Mouse (Mus musculus) lung, adult 18-20 months (tissue): Measurements from ENCODE around the gene Gucd1.
"Not testable (repeated sequence)": the region's sequence is repeated elsewhere in the genome, so short reads cannot be mapped to it uniquely, and the experiment has no call there.

Source experiments
- DNase-seq, 2 experiments: peaks; one replicate each; pipeline ENCODE4 v3.0.0; 2022; ENCODE audit warnings: mixed read lengths in 2 of 2

Gucd1 gene

DNA sequence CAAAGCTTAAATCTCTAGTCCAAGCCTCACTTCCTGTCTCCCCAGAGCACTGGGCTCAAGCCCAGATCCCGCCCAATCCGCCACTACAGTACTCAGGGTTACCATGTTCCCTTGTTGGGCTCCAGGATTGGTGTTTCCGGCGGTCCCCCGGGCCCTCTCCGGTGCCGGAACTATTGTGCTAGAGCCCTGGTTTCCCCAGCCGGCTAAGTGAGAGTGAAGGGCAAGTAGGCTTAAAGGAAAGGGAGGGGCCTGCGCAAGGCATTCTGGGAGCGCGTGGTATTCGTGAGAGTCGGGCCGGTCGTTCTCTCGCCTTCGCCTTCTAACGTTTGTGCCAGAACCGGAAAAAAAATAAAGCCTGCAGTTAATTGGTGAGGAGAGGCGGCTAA, at the start of gene Gucd1:
Gene Gucd1 (minus strand): TSS at position 215 of the 386 bp plus-strand sequence.
- peak; percentile 97 to 98 for DNase-seq

DNA sequence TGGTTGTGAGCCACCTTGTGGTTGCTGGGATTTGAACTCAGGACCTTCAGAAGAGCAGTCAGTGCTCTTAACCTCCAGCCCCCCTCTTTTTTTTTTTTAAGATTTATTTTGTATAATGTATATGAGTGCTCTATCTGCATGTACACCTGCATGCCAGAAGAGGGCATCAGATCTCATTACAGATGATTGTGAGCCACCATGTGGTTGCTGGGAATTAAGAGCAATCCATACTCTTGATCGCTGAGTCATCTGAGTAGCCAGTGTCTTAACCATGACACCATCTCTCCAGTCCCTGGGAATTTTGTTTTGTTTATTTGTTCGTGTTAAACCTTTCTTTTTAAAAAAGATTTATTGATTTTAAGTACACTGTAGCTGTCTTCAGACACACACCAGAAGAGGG, 49.0 kb upstream of the Gucd1 start:
- not testable (repeated sequence) for DNase-seq

DNA sequence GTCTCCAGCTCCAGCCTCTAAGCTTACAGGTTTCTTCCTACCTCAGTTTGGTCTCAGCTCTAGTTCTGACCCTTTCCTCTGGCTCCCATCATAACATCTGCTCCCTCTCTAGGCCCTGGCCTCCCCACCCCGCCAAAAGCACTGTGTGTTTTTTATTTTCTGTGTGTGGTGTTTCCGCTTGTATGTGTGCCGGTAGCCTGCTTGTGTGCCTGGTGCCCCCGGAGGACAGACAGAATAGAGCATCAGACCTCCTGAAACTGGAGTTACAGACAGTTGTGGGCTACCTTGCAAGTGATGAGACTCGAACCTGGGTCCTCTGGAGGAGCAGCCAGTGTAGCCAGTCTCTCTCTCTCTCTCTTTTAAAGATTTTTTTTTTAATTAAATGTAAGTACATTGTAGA, 48.5 kb upstream of the Gucd1 start:
- DNase-seq = no peak

DNA sequence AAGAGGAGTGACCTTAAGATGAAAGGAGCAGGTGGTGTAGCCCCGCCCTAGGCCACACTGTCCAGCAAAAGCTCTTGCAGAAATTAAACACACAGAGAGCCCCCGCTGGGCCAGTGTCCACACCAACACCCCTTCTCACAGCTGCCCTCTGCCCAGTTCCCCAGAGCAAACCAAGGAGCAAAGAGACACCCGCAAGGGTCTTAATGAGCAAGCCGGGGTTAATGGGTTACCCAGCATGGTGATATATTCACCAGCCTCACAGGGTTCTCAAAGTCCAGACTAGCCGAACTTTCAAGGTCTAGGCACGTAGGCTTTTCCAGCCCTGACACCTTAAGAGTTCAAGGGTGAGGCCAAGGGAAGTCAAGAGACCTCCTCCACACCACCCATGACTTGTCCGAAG, 48.1 kb upstream of the Gucd1 start:
- no peak for DNase-seq

DNA sequence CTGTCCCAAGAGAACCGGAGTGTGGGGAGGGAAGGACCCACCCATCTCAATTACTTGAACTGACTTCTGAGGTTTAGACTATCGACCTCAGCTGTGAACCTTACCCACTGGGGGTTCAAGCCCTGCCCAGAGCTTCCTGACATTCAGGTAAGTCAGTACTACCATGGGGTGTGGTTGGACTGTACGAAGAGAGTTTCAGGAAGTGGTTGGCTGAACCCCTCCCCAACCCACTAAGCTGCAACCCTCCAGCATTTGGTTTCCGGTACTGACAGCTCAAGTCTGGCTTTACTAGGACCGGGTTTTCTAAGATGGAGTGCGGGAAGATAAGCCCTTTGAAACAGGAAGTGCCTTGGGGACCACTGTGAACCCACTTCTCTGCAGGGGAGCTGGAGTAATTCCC, 47.7 kb upstream of the Gucd1 start:
- no peak for DNase-seq

DNA sequence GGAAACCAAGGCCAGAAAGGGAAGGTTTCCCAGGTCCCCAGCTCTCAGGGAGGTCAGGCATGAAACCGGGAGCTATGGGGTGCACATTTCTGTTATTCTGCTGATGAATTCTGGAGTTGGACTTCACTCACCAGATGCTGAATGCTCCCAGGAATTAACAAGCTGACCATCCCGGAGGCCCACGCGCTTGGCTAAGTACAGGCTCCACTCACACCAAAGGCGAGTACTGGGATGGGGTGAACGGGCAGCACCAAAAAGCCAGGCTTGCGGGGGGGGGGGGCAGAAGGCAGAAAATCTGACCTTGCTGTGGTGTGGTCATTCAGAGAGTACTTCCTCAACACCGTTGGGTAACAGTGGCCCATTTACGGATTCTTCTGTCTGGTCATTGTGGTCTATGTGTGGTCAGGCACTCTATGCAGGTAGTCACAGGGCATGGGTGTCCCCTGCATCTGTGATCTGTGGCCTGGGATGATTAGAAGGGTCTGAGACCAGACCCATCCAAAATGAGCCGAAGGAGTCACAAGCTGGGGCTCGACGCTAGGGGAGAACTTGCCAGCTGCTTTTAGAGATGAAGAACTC, 47.0 kb upstream of the Gucd1 start:
- no peak for DNase-seq

DNA sequence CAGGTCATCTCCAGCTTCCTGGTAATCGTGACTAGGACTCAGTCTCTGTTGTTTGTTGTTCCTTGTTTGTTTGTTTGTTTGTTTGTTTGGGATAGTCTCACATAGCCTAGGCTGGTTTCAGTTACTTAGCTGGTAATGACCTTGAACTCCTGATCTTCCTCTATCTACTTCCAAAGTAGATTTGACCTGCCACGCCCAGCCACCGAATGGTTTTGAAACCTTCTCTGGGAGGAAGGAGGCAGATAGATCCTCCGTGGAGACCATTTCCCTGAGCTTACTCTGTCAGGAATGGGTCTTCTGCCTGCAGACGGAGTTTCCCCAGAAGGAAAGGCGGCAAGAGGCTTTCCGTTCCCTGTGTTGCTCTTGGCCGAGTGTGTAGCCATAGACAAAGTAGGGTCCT, 44.8 kb upstream of the Gucd1 start:
- DNase-seq = no peak

DNA sequence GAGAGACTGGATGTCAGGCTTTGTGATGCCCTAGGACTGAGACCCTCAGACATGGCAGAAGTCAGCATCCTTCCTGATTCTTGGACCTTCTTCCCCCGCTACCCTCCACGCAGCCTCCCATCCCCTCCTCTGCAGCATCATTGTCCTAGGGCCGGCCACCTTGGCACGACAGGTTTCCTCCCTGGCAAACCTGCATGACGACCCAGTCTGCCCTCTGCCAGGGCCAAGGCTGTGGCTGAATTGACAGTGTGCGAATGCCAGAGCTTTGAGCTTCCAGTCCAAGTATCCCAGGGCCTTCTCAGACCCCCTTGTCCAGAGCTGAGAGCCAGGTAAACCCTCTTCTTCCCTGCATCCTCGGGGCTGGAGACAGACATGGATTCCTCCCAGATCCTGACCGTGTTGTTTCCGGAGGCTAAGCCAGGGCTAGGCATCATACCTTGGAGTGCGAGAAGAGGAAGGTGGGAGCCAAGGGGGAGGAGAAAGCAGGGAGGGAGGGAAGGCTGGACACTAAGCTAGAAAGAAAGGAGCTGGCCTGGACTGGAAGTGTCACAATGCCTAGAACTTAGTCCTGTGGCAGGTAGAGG, 43.4 kb upstream of the Gucd1 start, which contains the start of gene Ggt1:
Gene Ggt1 (plus strand): TSS at position 534 of the 584 bp plus-strand sequence.
- DNase-seq = no peak

DNA sequence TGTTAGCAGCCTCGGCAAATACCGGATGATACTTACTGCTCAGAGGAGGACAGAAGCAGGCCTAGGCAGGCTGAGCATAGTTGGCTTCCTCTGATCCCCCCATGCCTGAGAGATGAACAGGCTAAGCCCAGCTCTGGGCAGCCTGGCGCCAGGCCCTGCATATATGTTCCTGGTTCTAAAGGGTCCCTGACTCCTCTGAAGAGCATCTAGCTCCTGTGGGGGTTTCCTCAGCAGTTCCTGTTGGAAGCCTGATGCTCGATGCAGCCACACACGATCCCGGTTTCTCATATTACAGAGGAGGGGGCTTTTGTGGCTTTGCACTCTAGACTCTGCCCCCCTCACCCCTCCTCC, 42.8 kb upstream of the Gucd1 start:
- DNase-seq = no peak

DNA sequence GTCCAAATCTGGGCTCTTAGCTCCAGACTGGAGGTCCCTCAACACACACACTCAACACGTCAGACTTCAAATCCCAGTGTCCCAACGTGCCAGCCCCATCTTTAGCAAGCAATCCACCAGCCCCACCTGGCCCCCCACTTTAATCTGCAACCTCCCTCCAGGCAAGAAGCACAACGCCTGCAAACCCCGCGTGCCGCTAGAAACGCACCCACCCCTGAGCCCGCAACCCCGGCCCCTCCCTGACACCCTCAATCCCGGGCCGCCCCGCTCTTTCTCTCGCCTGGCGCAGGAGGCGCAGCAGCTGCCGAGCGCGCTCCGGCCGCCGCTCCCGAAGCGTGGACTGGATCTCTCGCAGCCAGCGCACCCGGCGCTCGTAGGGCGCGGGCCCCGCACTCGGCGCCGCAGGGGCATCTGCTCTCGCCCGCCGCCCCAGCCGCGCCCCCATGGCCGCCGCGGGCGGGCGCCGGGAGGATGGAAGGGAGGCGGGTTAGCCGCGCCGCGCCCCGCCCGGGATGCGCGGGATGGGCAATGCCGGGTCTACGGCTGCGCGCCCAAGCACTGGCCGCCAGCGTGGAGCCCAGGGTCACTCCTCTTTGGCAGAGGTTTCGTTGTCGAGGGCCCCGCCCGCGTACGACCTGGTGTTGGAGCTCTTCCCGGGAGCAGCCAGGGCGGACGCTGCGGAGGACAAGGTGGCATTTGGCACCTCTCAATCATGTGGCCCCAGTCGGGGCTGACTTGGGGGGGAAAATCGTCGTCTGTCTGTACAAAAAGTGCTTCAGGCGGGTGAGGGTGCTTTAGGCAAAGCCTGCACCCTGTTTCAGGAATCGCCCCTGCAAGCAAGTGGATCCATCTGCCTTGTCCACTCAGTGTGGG, 42.1 kb upstream of the Gucd1 start, which contains the start of gene Lrrc75b:
Gene Lrrc75b (minus strand): TSS at position 655 of the 873 bp plus-strand sequence.
- DNase-seq = peak; percentile 40 to 50

DNA sequence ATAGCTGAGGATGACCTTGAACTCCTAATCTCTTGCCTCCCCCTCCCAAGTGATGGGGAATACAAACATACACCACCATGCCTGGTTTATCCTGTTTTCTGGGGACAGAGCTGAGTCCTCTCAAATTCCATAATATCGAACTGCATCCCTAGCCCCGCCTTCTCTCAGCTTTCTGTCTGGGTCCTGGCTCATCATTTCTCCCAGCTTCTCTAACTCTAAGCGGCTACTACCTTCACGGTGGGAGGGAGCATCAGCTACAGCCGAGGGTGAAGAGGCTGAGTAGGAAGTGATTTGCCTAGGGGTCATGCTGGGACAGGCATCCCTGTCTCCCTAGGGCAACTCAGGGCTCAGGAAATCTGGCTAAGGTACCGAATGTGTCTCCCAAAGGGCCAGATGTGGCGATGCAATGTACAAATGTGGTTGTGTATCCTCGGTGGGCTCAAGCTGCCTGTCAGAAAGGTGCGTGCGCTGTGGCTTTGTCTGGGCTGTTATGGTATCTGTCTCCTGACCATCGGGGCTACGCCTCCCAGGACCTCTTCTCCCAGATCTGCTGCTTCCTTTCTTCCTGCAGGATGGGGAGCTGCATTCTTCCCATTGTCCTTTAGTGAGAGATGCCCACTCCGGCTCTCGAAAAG, 41.4 kb upstream of the Gucd1 start:
- no peak for DNase-seq

DNA sequence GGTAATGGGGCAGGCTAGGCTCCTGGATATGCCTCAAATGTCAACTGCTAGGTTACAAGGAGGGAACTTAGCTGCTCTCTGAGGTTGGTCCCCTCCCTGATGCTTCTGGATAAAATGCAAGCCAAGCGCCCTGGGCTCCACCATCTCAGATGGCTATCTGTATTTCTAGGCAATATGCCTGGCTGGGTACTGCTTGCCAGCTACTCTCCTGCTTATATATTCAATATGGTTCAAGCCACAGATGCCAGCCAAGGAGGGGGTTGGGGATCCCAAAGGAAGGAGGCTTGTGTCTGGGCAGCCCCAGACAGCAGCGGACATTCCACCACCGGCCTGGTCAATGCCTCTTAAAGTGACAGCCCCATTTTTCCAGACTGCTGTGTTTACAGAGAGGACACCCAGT, 40.7 kb upstream of the Gucd1 start:
- DNase-seq = no peak

DNA sequence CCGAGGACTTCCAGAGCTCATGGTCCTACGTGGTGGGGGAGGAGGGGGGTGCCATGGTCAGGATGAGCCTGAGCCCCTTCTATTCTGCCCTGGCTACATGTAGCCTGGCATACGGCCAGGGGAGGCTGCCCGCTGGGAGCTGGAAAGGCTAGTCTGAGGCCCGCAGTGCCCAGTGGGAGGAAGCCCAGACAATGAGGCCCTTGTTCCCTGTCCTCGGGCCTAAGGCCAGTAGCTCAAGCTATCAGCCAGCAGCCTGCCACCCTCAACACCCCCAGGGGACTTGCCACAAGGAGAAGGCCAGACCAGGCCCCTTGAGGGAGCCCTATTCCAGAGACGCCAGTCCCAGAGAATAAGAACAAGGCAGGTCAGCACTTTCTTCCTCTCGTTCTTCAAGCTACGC, 38.3 kb upstream of the Gucd1 start:
- no peak for DNase-seq

DNA sequence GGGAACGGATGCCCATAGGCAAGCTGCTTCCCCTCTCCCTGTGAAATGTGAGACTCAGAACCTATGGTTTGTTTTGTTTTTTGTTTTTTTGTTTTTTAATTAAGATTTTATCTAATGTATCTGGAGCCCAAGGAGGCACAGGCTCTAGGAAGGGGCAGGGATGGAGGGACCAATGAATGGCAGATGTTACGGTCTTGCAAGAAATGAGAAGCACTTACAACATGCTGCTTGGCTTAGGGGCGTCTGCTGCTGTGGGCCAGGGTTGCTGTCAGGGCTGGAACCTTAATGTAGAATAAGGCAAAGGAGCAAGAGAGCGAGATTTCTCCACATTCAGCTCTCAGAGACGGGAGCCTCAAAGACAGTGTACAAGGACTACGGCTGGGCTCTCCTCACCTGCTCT, 37.8 kb upstream of the Gucd1 start:
- no peak for DNase-seq

DNA sequence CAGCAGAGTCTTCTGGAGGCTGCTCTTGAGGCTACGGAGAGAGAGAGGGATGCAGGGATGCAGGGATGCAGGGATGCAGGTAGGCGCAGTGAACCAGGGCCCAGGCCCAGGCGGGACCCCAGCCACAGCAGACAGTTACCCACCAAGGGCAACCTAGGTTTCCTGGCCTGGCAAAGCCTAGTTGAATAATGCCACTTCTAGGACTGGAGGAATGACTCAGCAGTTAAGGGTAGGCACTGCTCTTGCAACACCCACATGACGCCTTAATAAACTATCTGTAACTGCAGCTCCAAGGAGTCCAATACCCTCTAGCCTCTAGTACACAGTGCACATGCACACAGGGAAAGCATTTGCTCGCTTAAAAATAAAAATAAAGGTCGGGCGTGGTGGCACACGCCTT, 36.3 kb upstream of the Gucd1 start:
- DNase-seq = no peak

DNA sequence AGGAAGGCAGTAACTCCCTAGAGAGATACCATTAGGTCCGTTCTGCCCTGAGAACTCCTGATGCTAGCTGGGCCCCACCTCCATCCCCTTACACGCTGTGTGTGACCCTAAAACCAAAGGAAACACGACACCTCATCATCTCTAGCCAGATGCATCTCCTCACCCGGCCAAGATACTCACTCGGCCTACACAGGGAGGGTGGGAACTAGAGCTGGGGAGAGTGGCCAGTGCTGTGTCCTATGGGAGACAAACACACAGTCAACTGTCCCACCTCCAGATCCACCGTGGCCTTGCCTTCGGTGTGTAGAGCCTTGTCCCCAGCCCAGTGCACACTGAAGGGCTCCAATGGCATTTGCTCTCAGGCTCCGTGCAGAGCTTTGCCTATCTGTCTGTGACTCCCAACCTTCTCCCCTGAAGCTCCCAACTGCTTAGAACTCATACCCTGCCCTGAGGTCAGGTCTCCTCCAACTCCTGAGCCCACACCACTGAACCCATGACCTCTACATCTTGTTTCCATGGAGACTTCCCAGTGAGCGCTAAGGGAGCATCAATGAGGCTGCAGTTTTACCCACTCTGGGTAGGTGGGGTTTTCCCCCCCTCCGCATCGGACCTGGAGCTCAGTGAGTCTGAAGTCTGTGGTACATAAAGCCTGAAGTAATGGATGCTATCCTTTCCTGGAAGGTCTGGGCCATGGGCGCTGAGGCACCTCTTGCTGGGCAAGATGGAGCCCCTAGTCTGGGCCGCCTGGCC, 35.1 kb upstream of the Gucd1 start:
- peak in 1 of 2 experiments; percentile 28 for DNase-seq

DNA sequence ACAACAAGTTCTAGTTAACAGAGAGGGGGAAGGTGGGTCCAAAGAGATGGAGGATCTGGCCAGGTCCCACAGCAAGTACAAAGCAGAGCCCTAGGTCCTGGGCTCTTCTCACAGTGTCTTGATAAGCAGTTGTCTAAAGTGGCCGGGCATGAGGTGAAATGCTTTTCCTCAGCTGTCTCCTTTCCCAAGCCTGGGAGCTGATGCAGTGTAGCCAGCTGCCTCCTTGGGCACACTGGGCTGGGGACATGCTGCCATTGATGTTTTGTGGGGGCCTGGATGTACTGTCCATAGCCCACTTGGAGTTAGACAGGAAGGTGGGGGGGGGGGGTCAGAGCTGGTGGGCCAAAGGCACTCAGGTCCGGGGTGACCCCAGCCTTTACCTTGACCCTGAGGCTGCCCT, 34.3 kb upstream of the Gucd1 start:
- DNase-seq = no peak

DNA sequence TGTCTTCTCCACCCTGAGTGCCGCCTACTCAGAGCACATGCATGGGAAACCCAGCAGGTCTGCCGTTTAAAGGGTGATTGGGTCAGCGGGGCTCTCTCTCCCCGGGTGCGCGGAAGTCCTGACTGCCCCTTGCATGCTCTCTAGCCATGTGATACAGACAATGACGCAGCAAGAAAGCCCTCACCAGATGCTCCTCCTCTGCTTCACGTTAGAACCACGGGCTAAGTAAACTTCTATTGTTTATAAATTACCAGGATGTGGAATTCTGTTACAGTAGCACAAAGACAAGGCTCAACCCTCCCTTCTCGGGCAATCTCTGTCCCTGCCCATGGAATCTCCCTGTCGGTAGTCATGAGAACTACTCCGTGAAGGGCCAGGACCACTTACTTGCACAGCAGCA, 33.4 kb upstream of the Gucd1 start:
- DNase-seq = peak; percentile 42 to 67

DNA sequence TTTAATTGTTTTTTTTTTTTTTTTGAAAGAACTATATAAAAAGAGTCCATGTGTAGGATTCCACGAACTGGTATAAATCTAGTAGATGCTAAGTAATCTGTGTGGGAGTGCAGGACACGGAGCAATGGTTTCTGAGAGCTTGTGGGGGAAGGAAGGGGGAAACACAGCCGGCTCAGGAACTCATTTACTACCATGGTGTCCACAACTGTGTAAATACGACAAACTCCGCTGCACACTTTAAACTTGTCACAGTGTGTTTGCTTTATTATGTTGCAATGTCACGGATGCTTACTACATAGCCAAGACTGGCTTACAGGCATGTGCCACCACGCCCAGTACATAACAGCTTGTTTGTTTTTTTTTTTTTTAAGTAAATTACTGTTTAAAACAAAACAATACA, 32.1 kb upstream of the Gucd1 start:
- DNase-seq = peak in 1 of 2 experiments; percentile 51

DNA sequence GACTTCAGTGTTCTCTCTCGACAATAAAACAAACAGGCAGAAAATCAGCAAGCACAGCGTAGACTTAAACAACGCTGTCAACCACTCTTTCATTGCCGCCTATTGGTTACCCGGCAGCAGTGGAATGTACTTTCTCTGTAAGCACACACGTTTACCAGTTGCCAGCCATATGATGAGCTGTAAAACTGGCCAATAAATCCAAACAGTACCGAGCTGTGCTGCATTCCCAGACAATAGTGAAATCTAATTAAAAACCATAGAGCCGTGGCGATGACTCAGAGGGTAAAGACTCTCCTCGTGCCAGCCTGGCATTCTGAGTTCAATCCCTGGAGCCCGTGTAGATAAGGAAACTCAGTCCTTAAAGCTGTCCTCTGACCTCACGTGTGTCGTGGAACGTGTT, 30.7 kb upstream of the Gucd1 start:
- no peak for DNase-seq

DNA sequence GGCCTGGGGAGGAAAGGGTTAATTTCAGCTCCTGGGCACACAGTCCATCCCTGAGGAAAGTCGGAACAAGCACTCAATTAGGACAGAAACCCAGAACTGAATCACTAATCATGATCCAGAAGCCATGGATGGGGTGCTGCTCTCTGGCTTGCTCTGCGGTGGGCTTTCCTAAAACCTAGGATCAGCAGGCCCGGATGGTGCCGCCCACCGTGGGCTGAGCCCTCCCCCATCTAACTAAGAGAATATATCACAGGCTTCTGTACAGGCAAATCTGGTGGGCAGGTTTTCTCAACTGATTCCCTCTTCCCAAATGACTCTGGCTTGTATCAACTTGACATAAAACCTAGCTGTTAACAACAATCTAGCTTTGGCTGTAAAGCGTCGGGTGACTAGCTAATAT, 30.1 kb upstream of the Gucd1 start:
- no peak for DNase-seq

DNA sequence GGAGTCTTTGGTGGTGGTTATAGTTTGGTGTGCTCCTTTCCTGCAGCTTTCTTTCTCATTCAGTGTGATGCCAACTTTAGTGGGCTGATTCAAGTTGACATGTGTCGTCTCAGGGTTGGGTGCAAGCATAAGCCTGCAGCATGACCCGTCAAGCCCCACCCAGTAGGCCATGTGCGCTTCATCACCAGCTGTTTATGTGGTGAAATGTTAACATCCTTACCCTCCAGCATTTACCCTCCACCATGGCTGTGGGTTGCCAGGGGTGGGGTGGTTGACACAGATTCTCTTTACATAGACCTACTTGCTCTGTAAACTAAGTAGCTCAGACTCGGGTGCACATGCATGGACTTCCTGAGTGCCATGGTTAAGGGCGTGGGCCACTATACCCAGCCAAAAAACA, 18.4 kb upstream of the Gucd1 start:
- DNase-seq = no peak

DNA sequence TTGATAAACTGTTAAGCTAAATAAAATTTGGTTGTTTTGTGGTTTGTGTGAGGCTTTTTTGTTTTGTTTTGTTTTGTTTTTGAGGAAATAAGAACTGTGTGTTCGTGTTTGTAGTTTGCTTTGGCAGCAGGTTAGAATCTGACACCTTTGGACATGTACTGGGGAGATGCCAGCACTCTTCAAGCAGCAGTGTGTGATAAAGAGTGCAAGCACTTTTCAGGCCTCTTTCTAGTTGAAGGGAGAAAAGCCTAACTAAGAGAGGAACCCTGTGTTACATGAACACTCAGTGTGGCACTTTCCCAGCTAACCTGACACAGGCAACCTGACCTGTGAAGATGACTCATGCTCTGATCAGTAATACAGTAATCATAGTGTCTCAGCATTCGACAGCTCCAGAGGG, 17.7 kb upstream of the Gucd1 start:
- DNase-seq = no peak
